Mouse (Mus musculus) right cerebral cortex, postnatal 25 days (tissue): Measurements from ENCODE around the gene Slc22a27.
"Not testable (repeated sequence)": the region's sequence is repeated elsewhere in the genome, so short reads cannot be mapped to it uniquely, and the experiment has no call there.

ENCODE experiments used
- DNase-seq: peaks from one replicate; pipeline ENCODE4 v3.0.0; 2022

The Slc22a27 gene

DNA sequence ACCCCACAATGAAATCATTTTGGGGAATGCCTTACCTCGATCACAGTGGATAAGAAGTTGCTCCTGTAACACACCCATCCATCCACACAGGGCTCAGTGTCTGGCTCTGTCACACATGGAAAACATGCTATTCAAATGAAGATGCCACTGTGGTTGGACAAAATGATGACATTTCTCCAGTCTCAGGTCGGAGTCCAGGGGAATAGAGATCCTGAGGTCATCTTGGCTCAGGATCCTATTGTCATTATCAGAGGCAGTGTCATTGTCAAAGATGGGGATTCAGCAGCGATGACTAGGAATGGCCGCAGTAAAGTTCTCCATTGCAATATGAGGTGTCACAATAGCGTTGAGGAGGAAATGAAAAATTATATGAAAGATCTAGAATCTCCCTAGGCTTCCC is at the start of gene Slc22a27:
Slc22a27 (minus strand) TSS at position 101 of the 400 bp plus-strand sequence.
- not testable (repeated sequence) for DNase-seq

DNA sequence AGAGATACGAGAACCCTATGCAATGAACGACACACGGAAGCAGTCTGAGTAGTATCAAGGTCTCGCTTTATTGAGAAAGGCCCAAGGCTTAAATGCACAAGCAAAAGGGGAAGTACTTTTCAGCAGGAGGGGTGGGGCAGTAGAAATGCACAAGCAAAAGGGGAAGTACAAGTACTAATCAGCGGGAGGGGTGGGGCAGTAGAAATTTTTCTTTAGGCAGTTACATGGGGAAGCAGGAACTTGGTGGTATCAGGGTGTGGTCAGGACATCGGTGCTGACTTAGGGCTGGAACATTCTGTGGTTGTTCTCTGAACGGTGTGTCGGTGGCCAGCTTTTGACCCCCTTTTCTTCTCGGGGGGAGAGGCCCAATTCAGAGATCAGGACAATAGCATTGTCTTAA is 45.8 kb upstream of the Slc22a27 start:
- DNase-seq: not testable (repeated sequence)

GRCm38 (mm10) chr19:8009086-8009485 is 43.3 kb upstream of the Slc22a27 start:
- not testable (repeated sequence) for DNase-seq

- no peak for DNase-seq
These were observed 2.9 kb upstream of the Slc22a27 start for GRCm38 (mm10) chr19:7968703-7969102.

- not testable (repeated sequence) for DNase-seq
These were observed 723 bp upstream of the Slc22a27 start for GRCm38 (mm10) chr19:7966550-7966949.

DNA sequence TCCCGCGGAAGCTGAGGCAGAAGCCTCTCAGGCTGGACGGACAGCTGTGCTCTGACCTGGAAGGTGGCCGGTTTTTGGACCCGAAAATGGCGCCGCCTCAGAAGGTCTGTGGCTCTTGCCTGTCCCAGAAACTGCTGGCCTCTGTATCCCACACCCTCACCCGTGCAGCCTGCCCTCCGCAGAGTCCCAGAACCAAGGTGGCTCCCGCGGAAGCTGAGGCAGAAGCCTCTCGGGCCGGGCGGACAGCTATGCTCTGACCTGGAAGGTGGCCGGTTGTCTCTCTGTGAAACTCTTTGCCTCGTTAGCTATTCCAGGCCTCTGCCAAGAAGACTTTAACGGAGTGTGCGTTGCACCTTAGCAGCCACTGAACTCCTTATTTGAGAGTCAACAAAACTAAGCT is 26.4 kb downstream of the Slc22a27 start:
- not testable (repeated sequence) for DNase-seq

- no peak for DNase-seq
These were observed 89.2 kb downstream of the Slc22a27 start for GRCm38 (mm10) chr19:7876626-7877025.

GRCm38 (mm10) chr19:7829851-7830250 is 136.0 kb downstream of the Slc22a27 start:
- no peak for DNase-seq
